Mouse (Mus musculus): ENCODE results near the gene Gm10912. TPM values are rescaled to one million over a fixed set of nuclear protein-coding genes. Genes with fewer than 3 reads are reported as not detected.
"Not testable (repeated sequence)": the region's sequence is repeated elsewhere in the genome, so short reads cannot be mapped to it uniquely, and the experiment has no call there.

Gm10912 gene
- polyA plus RNA-seq, 1 experiment from 2014 or later: 0.09 TPM

DNA sequence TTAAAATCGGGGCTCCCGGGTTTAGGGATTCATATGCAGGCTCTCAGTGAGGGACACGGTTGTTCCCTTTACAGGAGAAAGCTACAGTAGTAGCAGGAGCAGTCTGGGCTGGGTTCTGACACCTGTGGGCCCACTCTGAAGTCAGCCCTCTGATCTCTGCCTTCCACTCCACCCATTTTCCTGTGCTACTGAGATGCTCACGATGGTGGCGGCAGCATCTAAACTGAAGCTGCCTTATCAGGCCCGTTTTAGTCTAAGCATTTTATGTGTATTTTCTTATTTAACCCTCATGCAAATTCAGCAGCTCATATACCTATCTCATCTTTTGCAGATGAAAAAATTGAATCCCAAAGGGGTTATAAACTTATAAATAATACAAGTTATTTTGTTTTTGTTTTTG lies 39.2 kb downstream of the Gm10912 start:
- no peak overlapping the region for H3K4me3 ChIP-seq (replicated peaks)
- no peaks in the 10 kb centered on the region for H3K9me3 ChIP-seq
- no peak overlapping the region for H3K4me2 ChIP-seq (replicated peaks)
- no peaks in the 10 kb centered on the region for H3K27me3 ChIP-seq (replicated peaks)
- H3K36me3 ChIP-seq: no peaks in the 10 kb centered on the region
- ATAC-seq: no peak
- 88% methylated on average over 6 of the region's 6 CpGs for WGBS
- H3K4me1 ChIP-seq (replicated peaks): 0 out of 2 replicates have a peak, but pooled peaks cover 3% of the 10 kb centered on the region
- no peak overlapping the region for H3K27ac ChIP-seq
- H3K9ac ChIP-seq: no peak overlapping the region

DNA sequence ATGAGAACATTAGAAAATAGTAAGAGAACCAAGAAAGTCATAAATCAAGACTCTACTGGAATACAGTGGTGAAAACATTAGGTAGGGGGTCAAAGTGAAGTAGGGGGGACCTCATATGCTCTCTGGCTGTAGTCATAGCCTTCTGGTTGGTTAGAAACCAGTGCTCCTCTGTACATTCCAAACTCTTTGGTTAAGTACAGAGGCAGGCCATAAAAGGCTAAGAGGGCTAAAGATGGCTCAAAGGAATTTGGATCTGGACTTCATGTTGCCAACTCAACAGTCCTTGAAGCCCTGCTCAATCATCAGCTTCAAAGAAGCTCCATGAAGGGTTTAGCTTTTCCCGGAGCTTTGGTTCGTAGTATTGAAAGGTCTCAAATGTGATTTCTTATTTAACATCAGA lies 43.4 kb downstream of the Gm10912 start:
- not testable (repeated sequence) for H3K4me2 ChIP-seq (replicated peaks); ATAC-seq; H3K9me3 ChIP-seq; H3K27me3 ChIP-seq (replicated peaks); H3K27ac ChIP-seq; H3K4me3 ChIP-seq (replicated peaks); H3K36me3 ChIP-seq; H3K9ac ChIP-seq; H3K4me1 ChIP-seq (replicated peaks)
- WGBS: 74% methylated on average over 2 of the region's 2 CpGs

DNA sequence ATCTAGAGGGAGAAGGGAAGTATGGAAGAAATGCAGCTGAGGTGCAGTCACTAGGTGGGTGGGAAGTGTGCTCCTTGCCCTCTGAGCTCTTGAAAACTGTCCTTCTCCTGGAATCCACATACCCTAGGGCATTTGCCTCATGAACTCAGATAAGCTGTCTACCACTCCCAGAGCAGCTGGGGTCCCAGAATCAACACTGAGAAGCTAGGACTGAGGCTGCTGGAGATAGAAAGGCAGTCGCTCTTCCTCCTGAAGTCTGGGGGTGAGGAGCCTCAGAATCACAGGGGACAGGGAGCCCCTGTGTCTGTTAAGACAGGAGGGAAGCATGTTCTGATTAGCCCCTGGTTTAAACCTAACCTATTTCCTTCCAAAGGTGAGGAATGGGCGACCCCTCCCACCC lies 43.9 kb downstream of the Gm10912 start:
- H3K9ac ChIP-seq: no peak overlapping the region

DNA sequence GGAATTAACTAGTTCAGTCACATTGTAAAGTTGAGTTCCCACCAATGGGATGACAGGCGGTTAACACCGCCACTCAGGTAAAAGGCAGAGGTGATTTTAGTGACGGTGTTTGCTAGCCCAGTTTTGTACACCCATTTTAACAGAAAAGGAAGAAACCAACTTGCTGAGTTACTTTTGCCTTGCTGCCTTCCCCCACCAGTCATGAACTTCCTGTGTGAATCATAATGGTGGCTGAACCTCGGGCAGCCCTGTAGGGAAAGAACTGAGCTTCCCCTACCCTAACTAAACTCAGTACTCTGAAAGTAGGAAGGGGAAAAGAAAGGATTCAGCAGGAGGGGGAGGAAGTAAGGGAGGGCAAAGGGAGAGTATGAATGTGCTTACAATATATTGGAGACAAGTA lies 44.4 kb downstream of the Gm10912 start:
- no peak overlapping the region for H3K27ac ChIP-seq
- H3K4me2 ChIP-seq (replicated peaks): no peak overlapping the region
- WGBS: 77% methylated on average over 4 of the region's 4 CpGs
- ATAC-seq: no peak
- no peaks in the 10 kb centered on the region for H3K9me3 ChIP-seq
- no peaks in the 10 kb centered on the region for H3K36me3 ChIP-seq
- H3K9ac ChIP-seq: no peak overlapping the region
- H3K4me1 ChIP-seq (replicated peaks): 0 out of 2 replicates have a peak, but pooled peaks cover 3% of the 10 kb centered on the region
- H3K27me3 ChIP-seq (replicated peaks): no peaks in the 10 kb centered on the region
- H3K4me3 ChIP-seq (replicated peaks): no peak overlapping the region

More for the DNA sequence above, 43.9 kb downstream of the Gm10912 start:
- Histone ChIP-seq H3K4me3 (replicated peaks) (no peak overlapping the region), H3K4me2 (replicated peaks) (no peak overlapping the region), H3K4me1 (replicated peaks) (0 out of 2 replicates have a peak, but pooled peaks cover 3% of the 10 kb centered on the region), H3K27me3 (replicated peaks) (no peaks in the 10 kb centered on the region), H3K9me3 (no peaks in the 10 kb centered on the region), H3K36me3 (no peaks in the 10 kb centered on the region), H3K27ac (no peak overlapping the region)
- peak; percentile 29; the same call in 1 of the 2 replicates for ATAC-seq
- 63% methylated on average over 2 of the region's 2 CpGs for WGBS

DNA sequence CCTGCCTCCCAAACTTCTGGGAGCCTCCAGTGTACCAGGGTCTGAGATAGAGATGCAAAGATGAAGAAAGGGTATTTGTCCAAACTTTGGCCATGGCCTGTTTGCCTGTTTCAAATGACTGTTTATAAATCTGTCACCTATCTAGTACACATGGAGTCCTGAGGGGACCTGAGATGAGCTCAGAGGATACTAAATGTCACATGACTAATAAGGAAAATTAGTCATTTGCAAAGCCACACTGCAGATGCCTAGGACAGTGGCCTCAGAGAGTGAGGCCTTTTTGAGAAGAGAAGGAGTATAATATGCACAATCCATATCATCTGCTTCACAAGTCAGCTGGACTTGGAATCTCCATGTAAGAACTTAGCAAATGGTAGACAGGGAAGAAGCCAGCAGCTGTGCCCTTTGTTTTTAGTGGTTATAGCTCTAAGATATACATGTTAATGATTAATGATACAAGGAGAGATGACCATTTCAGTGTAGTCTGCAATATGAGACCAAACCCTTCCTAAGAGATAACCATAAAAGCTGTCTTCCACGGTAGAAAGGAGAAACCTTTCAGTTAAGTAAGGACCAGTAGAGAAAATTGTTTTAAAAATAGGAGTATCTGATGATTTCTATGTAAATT lies 45.7 kb downstream of the Gm10912 start:
- no CpG with 5 or more reads among the region's 1 CpGs for WGBS
- not testable (repeated sequence) for H3K27me3 ChIP-seq (replicated peaks); H3K4me1 ChIP-seq (replicated peaks); H3K9me3 ChIP-seq; H3K9ac ChIP-seq; H3K4me3 ChIP-seq (replicated peaks); H3K27ac ChIP-seq; H3K36me3 ChIP-seq; H3K4me2 ChIP-seq (replicated peaks)
- ATAC-seq: peak; percentile 86

DNA sequence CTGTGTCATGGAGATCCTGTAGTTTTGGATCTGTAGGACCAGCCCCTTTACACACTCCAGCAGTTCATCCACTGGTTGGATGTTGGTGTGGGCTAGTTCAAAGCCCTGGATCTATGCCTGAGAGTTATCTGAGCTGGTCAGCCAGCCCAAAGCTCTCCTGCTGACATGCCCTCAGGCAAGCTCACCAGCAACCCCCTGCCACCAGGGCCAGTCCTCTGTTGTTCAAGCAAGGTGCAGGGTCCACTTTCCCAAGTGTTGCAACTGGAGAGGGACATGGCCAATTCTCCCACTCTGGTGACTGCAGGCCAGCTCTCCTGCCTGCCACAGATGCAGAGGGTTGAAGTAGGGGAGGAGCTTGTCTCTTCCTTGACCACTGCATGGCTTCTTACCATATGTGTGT lies 47.9 kb downstream of the Gm10912 start:
- not testable (repeated sequence) for H3K27me3 ChIP-seq (replicated peaks); H3K36me3 ChIP-seq; H3K9ac ChIP-seq; ATAC-seq; H3K4me2 ChIP-seq (replicated peaks); H3K27ac ChIP-seq; H3K4me1 ChIP-seq (replicated peaks); H3K9me3 ChIP-seq; H3K4me3 ChIP-seq (replicated peaks)

DNA sequence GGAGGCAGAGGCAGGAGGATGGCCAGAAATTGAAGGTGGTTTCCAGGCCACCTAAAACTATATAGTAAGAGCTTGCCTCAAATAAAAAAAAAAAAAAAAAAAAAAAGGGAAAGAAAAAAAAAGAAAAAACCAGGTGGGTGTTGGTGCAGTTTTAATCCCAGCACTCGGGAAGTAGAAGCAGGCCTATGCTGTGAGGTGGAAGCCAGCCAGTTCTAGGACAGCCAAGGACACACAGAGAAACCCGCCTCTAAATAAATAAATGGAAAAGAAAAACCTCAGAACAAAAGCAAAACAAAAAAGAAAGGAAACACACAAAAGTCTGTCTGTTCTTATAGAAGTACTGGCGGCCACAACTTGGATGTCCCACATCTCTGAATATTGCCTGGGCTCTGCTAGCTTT lies 49.3 kb downstream of the Gm10912 start:
- Histone ChIP-seq H3K4me3 (replicated peaks) (no peak overlapping the region), H3K4me2 (replicated peaks) (no peak overlapping the region), H3K36me3 (no peaks in the 10 kb centered on the region), H3K9me3 (no peaks in the 10 kb centered on the region), H3K27me3 (replicated peaks) (no peaks in the 10 kb centered on the region), H3K9ac (no peak overlapping the region), H3K27ac (no peak overlapping the region), H3K4me1 (replicated peaks) (no peaks in the 10 kb centered on the region)
- WGBS: 84% methylated on average over 3 of the region's 3 CpGs
- no peak for ATAC-seq

Other genes with a start within 250 kb of the Gm10912 start
- 18.2 and 23.5 TPM in 2 replicates for gene Lmo2, start 107.8 kb upstream of the Gm10912 start, polyA plus RNA-seq (2015; fragmentation: Nextera tagmentation; extraction: Ambion mirVana)
- 50.9 and 51.6 TPM in 2 replicates for gene Fbxo3, start 38.1 kb upstream of the Gm10912 start, polyA plus RNA-seq (2015; fragmentation: Nextera tagmentation; extraction: Ambion mirVana)
- gene 4931422A03Rik, start 37.5 kb upstream of the Gm10912 start, polyA plus RNA-seq (2015; fragmentation: Nextera tagmentation; extraction: Ambion mirVana): 1.4 and 1.9 TPM in 2 replicates
- gene Gm10799, start 2.7 kb downstream of the Gm10912 start, polyA plus RNA-seq (2015; fragmentation: Nextera tagmentation; extraction: Ambion mirVana): not detected in 2 replicates
- gene Cd59b, start 4.0 kb downstream of the Gm10912 start, polyA plus RNA-seq (2015; fragmentation: Nextera tagmentation; extraction: Ambion mirVana): 5.9 and 6.7 TPM in 2 replicates
- gene Cd59a, start 30.0 kb downstream of the Gm10912 start, polyA plus RNA-seq (2015; fragmentation: Nextera tagmentation; extraction: Ambion mirVana): 30.5 and 30.6 TPM in 2 replicates
- 0.24 TPM in 1 of 2 replicates, not detected in the other for gene A930018P22Rik, start 56.9 kb downstream of the Gm10912 start, polyA plus RNA-seq (2015; fragmentation: Nextera tagmentation; extraction: Ambion mirVana)

Data from intestine, embryonic 15.5 days (tissue).